Mouse (Mus musculus) T-cell, adult 2 months (primary cell): ENCODE results near the gene Tex26.
A peak's percentile ranks its signal among the peaks of the same experiment; 100 is the strongest.

ENCODE experiments used
- DNase-seq: peaks from one replicate; pipeline ENCODE4 v3.0.0; 2022; ENCODE audit warnings: low spot score

Tex26 gene

GRCm38 (mm10) chr5:149433618-149434017 lies 5.8 kb upstream of the Tex26 start:
- DNase-seq = no peak

GRCm38 (mm10) chr5:149434141-149434690 lies 5.2 kb upstream of the Tex26 start:
- DNase-seq = no peak

GRCm38 (mm10) chr5:149436541-149436940 lies 2.9 kb upstream of the Tex26 start:
- DNase-seq = no peak

GRCm38 (mm10) chr5:149437150-149437549 lies 2.3 kb upstream of the Tex26 start:
- no peak for DNase-seq

- peak; percentile 32 for DNase-seq
Measured at GRCm38 (mm10) chr5:149440180-149440573, 717 bp downstream of the Tex26 start.

GRCm38 (mm10) chr5:149441646-149442276 lies 2.3 kb downstream of the Tex26 start:
- DNase-seq = no peak

- no peak for DNase-seq
Measured at GRCm38 (mm10) chr5:149442277-149442660, 2.8 kb downstream of the Tex26 start.

- DNase-seq = no peak
Measured at GRCm38 (mm10) chr5:149444451-149444850, 5.0 kb downstream of the Tex26 start.

GRCm38 (mm10) chr5:149446495-149446894 lies 7.0 kb downstream of the Tex26 start:
- peak; percentile 66 for DNase-seq

GRCm38 (mm10) chr5:149447733-149448132 lies 8.3 kb downstream of the Tex26 start:
- DNase-seq = peak; percentile 16

GRCm38 (mm10) chr5:149449406-149449805 lies 9.9 kb downstream of the Tex26 start:
- no peak for DNase-seq

GRCm38 (mm10) chr5:149451209-149451681 lies 11.8 kb downstream of the Tex26 start:
- no peak for DNase-seq

- peak; percentile 68 for DNase-seq
Measured at GRCm38 (mm10) chr5:149454281-149454680, 14.8 kb downstream of the Tex26 start.

GRCm38 (mm10) chr5:149456544-149456943 lies 17.1 kb downstream of the Tex26 start:
- DNase-seq = no peak

GRCm38 (mm10) chr5:149462071-149462470 lies 22.6 kb downstream of the Tex26 start:
- DNase-seq = no peak

GRCm38 (mm10) chr5:149465305-149465704 lies 25.8 kb downstream of the Tex26 start:
- DNase-seq = no peak

GRCm38 (mm10) chr5:149474142-149474541 lies 34.7 kb downstream of the Tex26 start:
- DNase-seq = no peak

- no peak for DNase-seq
Measured at GRCm38 (mm10) chr5:149474701-149475468, 35.4 kb downstream of the Tex26 start.

GRCm38 (mm10) chr5:149481920-149482319 lies 42.5 kb downstream of the Tex26 start:
- no peak for DNase-seq

- DNase-seq = peak; percentile 2
Measured at GRCm38 (mm10) chr5:149483321-149484052, 44.0 kb downstream of the Tex26 start.

GRCm38 (mm10) chr5:149484270-149484669 lies 44.8 kb downstream of the Tex26 start:
- DNase-seq = no peak

- DNase-seq = no peak
Measured at GRCm38 (mm10) chr5:149485447-149485846, 46.0 kb downstream of the Tex26 start.
